Mouse (Mus musculus): ENCODE results near the gene Capzb. TPM values are rescaled to one million over a fixed set of nuclear protein-coding genes. Genes with fewer than 3 reads are reported as not detected.

Gene Capzb
- polyA plus RNA-seq, 1 experiment from 2014 or later: 376 TPM

GRCm38 (mm10) chr4:139310899-139311701 lies 118.4 kb downstream of the Capzb start:
- Histone ChIP-seq H3K36me3 (peaks cover 35% of the 10 kb centered on the region), H3K4me2 (peak overlapping the region; percentile 97), H3K4me1 (peaks cover 21% of the 10 kb centered on the region), H3K9me3 (no peaks in the 10 kb centered on the region), H3K9ac (peak overlapping the region; percentile 88), H3K27me3 (replicated peaks) (0 out of 2 replicates have a peak, but pooled peaks cover 4% of the 10 kb centered on the region), H3K4me3 (peak overlapping the region; percentile 77), H3K27ac (replicated peaks) (peak overlapping the region; percentile 55)
- ATAC-seq (ENCODE audit: extremely low read depth, insufficient number of reproducible peaks, low FRiP score, low TSS enrichment): no peak
- WGBS: 1% methylated on average over 53 of the region's 53 CpGs

GRCm38 (mm10) chr4:139311707-139312106 lies 119.0 kb downstream of the Capzb start:
- Histone ChIP-seq H3K36me3 (peaks cover 32% of the 10 kb centered on the region), H3K9ac (peak overlapping the region; percentile 88), H3K9me3 (no peaks in the 10 kb centered on the region), H3K4me2 (peak overlapping the region; percentile 97), H3K27me3 (replicated peaks) (0 out of 2 replicates have a peak, but pooled peaks cover 4% of the 10 kb centered on the region), H3K27ac (replicated peaks) (no peak overlapping the region), H3K4me3 (peak overlapping the region; percentile 77), H3K4me1 (peaks cover 21% of the 10 kb centered on the region)
- ATAC-seq (ENCODE audit: extremely low read depth, insufficient number of reproducible peaks, low FRiP score, low TSS enrichment): no peak
- 29% methylated on average over 14 of the region's 14 CpGs for WGBS

- no peak overlapping the region for H3K4me2 ChIP-seq
- H3K27me3 ChIP-seq (replicated peaks): 0 out of 2 replicates have a peak, but pooled peaks cover 4% of the 10 kb centered on the region
- WGBS: 55% methylated on average over 4 of the region's 4 CpGs
Measured at GRCm38 (mm10) chr4:139312632-139313031, 119.9 kb downstream of the Capzb start.

GRCm38 (mm10) chr4:139318449-139318848 lies 125.8 kb downstream of the Capzb start:
- WGBS: 87% methylated on average over 11 of the region's 11 CpGs
- no peak overlapping the region for H3K9ac ChIP-seq
- ATAC-seq (ENCODE audit: extremely low read depth, insufficient number of reproducible peaks, low FRiP score, low TSS enrichment): no peak
- H3K27me3 ChIP-seq (replicated peaks): no peaks in the 10 kb centered on the region
- H3K36me3 ChIP-seq: peaks cover 49% of the 10 kb centered on the region
- no peak overlapping the region for H3K4me2 ChIP-seq
- H3K4me1 ChIP-seq: no peaks in the 10 kb centered on the region
- H3K9me3 ChIP-seq: no peaks in the 10 kb centered on the region
- no peak overlapping the region for H3K27ac ChIP-seq (replicated peaks)
- no peak overlapping the region for H3K4me3 ChIP-seq

More at GRCm38 (mm10) chr4:139312632-139313031, 119.9 kb downstream of the Capzb start:
- Histone ChIP-seq H3K27ac (replicated peaks) (no peak overlapping the region), H3K36me3 (peaks cover 32% of the 10 kb centered on the region), H3K9ac (no peak overlapping the region), H3K4me3 (no peak overlapping the region), H3K9me3 (no peaks in the 10 kb centered on the region), H3K4me1 (peaks cover 21% of the 10 kb centered on the region)
- no peak for ATAC-seq (ENCODE audit: extremely low read depth, insufficient number of reproducible peaks, low FRiP score, low TSS enrichment)

- Histone ChIP-seq H3K4me2 (no peak overlapping the region), H3K9ac (no peak overlapping the region), H3K36me3 (peaks cover 39% of the 10 kb centered on the region), H3K4me3 (no peak overlapping the region), H3K27ac (replicated peaks) (no peak overlapping the region), H3K4me1 (no peaks in the 10 kb centered on the region), H3K27me3 (replicated peaks) (no peaks in the 10 kb centered on the region), H3K9me3 (no peaks in the 10 kb centered on the region)
- ATAC-seq (ENCODE audit: extremely low read depth, insufficient number of reproducible peaks, low FRiP score, low TSS enrichment): no peak
- 78% methylated on average over 4 of the region's 4 CpGs for WGBS
Measured at GRCm38 (mm10) chr4:139319740-139320139, 127.0 kb downstream of the Capzb start.

GRCm38 (mm10) chr4:139330605-139331004 lies 137.9 kb downstream of the Capzb start:
- WGBS: 6% methylated on average over 10 of the region's 10 CpGs
- H3K4me3 ChIP-seq: peak overlapping the region; percentile 44
- H3K9me3 ChIP-seq: no peaks in the 10 kb centered on the region
- ATAC-seq (ENCODE audit: extremely low read depth, insufficient number of reproducible peaks, low FRiP score, low TSS enrichment): peak; percentile 74; the same call in 1 of the 2 replicates
- H3K27ac ChIP-seq (replicated peaks): no peak overlapping the region
- H3K9ac ChIP-seq: peak overlapping the region; percentile 62
- no peaks in the 10 kb centered on the region for H3K36me3 ChIP-seq
- H3K27me3 ChIP-seq (replicated peaks): peaks cover 24% of the 10 kb centered on the region
- peaks cover 7% of the 10 kb centered on the region for H3K4me1 ChIP-seq
- H3K4me2 ChIP-seq: peak overlapping the region; percentile 68

GRCm38 (mm10) chr4:139334631-139335295 lies 142.1 kb downstream of the Capzb start:
- ATAC-seq (ENCODE audit: extremely low read depth, insufficient number of reproducible peaks, low FRiP score, low TSS enrichment): no peak
- peaks cover 14% of the 10 kb centered on the region for H3K4me1 ChIP-seq
- H3K27me3 ChIP-seq (replicated peaks): peaks cover 48% of the 10 kb centered on the region
- no peaks in the 10 kb centered on the region for H3K9me3 ChIP-seq
- H3K9ac ChIP-seq: no peak overlapping the region
- no peak overlapping the region; the same call in 1 of the 2 replicates for H3K27ac ChIP-seq (replicated peaks)
- 58% methylated on average over 8 of the region's 9 CpGs for WGBS
- H3K4me2 ChIP-seq: 0 out of 2 replicates have a peak overlapping the region, but pooled peaks have one; percentile 25
- H3K4me3 ChIP-seq: no peak overlapping the region
- H3K36me3 ChIP-seq: no peaks in the 10 kb centered on the region

- H3K27me3 ChIP-seq (replicated peaks): peaks cover 49% of the 10 kb centered on the region
- H3K4me3 ChIP-seq: no peak overlapping the region
- peaks cover 14% of the 10 kb centered on the region for H3K4me1 ChIP-seq
- H3K27ac ChIP-seq (replicated peaks): no peak overlapping the region; the same call in 1 of the 2 replicates
- no peak overlapping the region for H3K9ac ChIP-seq
- peak overlapping the region; percentile 25 for H3K4me2 ChIP-seq
- WGBS: 26% methylated on average over 7 of the region's 7 CpGs
- no peak for ATAC-seq (ENCODE audit: extremely low read depth, insufficient number of reproducible peaks, low FRiP score, low TSS enrichment)
- no peaks in the 10 kb centered on the region for H3K9me3 ChIP-seq
- no peaks in the 10 kb centered on the region for H3K36me3 ChIP-seq
Measured at GRCm38 (mm10) chr4:139335507-139335906, 142.8 kb downstream of the Capzb start.

GRCm38 (mm10) chr4:139336822-139337483 lies 144.3 kb downstream of the Capzb start:
- peaks cover 11% of the 10 kb centered on the region for H3K4me1 ChIP-seq
- peak overlapping the region; percentile 74 for H3K9ac ChIP-seq
- H3K4me3 ChIP-seq: peak overlapping the region; percentile 49
- no peaks in the 10 kb centered on the region for H3K36me3 ChIP-seq
- ATAC-seq (ENCODE audit: extremely low read depth, insufficient number of reproducible peaks, low FRiP score, low TSS enrichment): peak; percentile 82
- peak overlapping the region; percentile 74 for H3K4me2 ChIP-seq
- 14% methylated on average over 24 of the region's 24 CpGs for WGBS
- 0 out of 2 replicates have a peak overlapping the region, but pooled peaks have one; percentile 32 for H3K27ac ChIP-seq (replicated peaks)
- H3K27me3 ChIP-seq (replicated peaks): peaks cover 39% of the 10 kb centered on the region
- no peaks in the 10 kb centered on the region for H3K9me3 ChIP-seq

GRCm38 (mm10) chr4:139338145-139338544 lies 145.4 kb downstream of the Capzb start:
- no peak overlapping the region for H3K27ac ChIP-seq (replicated peaks)
- ATAC-seq (ENCODE audit: extremely low read depth, insufficient number of reproducible peaks, low FRiP score, low TSS enrichment): no peak
- H3K4me1 ChIP-seq: peaks cover 11% of the 10 kb centered on the region
- 42% methylated on average over 33 of the region's 33 CpGs for WGBS
- H3K4me3 ChIP-seq: no peak overlapping the region
- H3K9me3 ChIP-seq: no peaks in the 10 kb centered on the region
- no peak overlapping the region for H3K4me2 ChIP-seq
- H3K27me3 ChIP-seq (replicated peaks): peaks cover 32% of the 10 kb centered on the region
- no peak overlapping the region for H3K9ac ChIP-seq
- H3K36me3 ChIP-seq: no peaks in the 10 kb centered on the region

GRCm38 (mm10) chr4:139340835-139341234 lies 148.1 kb downstream of the Capzb start:
- Histone ChIP-seq H3K4me1 (peaks cover 9% of the 10 kb centered on the region), H3K9ac (no peak overlapping the region), H3K27ac (replicated peaks) (no peak overlapping the region), H3K4me3 (no peak overlapping the region), H3K36me3 (peaks cover 7% of the 10 kb centered on the region), H3K9me3 (no peaks in the 10 kb centered on the region), H3K4me2 (no peak overlapping the region), H3K27me3 (replicated peaks) (peaks cover 23% of the 10 kb centered on the region)
- ATAC-seq (ENCODE audit: extremely low read depth, insufficient number of reproducible peaks, low FRiP score, low TSS enrichment): no peak
- WGBS: 64% methylated on average over 4 of the region's 4 CpGs
